Mouse (Mus musculus) MEL (cell line): ENCODE data around the gene Olfr1392.

Source experiments
- CTCF ChIP-seq, 3 experiments: IDR thresholded peaks in 2 of 3; conservative IDR thresholded peaks in 1 of 3; 2 replicates each; pipeline ENCODE4 v1.5.1; 2011 to 2012; ENCODE audit warnings: low read length in 3 of 3, low read depth in 2 of 3, mild to moderate bottlenecking in 2 of 3, improper control_type of control experiment in 1 of 3, inconsistent platforms in 1 of 3, mixed read lengths in 1 of 3, moderate library complexity in 1 of 3; ENCODE audit not compliant: control insufficient read depth in 1 of 3, insufficient read depth in 1 of 3, poor library complexity in 1 of 3, severe bottlenecking in 1 of 3
- TAL1 ChIP-seq: IDR thresholded peaks from 2 replicates; pipeline ENCODE4 v1.6.1; 2012; ENCODE audit warnings: mild to moderate bottlenecking, inconsistent platforms, low read length, moderate library complexity, mixed read lengths

- TF ChIP-seq TAL1 (no peak), CTCF (IDR thresholded peaks at IDR 0.05 in 2 of 3, conservative IDR thresholded peaks at IDR 0.05 in 1 of 3; ENCODE audit: control insufficient read depth in 1 of 3, insufficient read depth in 1 of 3, low read depth in 2 of 3, low read length in 3 of 3, poor library complexity in 1 of 3, severe bottlenecking in 1 of 3) (no peak)
These were observed 15.3 kb upstream of the Olfr1392 start for GRCm38 (mm10) chr11:49269761-49270160.
